Mouse (Mus musculus) small intestine, adult 2 months (tissue): ENCODE data around the gene Prdx6b.

Source experiments
- CTCF ChIP-seq: fragments of 200-500 bp; IDR thresholded peaks from 2 replicates; pipeline ENCODE4 v1.5.1; 2012; ENCODE audit warnings: low read depth, mild to moderate bottlenecking, control low read depth, inconsistent platforms, low read length, moderate library complexity, mixed read lengths; ENCODE audit not compliant: insufficient replicate concordance, insufficient read length; ENCODE audit errors: extremely low read depth
- POLR2A ChIP-seq: fragments of 200-500 bp; IDR thresholded peaks from 2 replicates; pipeline ENCODE4 v1.6.1; 2012; ENCODE audit warnings: low read depth, mild to moderate bottlenecking, control low read depth, inconsistent platforms, low read length, moderate library complexity

GRCm38 (mm10) chr2:80340537-80340936 is 48.3 kb downstream of the Prdx6b start:
- TF ChIP-seq CTCF = no peak
- TF ChIP-seq POLR2A = no peak
